Mouse (Mus musculus): ENCODE measurements at regions not wholly inside any gene's neighbourhood (a gene's known extent, or its start where the extent isn't known, plus 50 kb on each side); places are given as distances from the start of the nearest gene placed in this dataset.

DNA sequence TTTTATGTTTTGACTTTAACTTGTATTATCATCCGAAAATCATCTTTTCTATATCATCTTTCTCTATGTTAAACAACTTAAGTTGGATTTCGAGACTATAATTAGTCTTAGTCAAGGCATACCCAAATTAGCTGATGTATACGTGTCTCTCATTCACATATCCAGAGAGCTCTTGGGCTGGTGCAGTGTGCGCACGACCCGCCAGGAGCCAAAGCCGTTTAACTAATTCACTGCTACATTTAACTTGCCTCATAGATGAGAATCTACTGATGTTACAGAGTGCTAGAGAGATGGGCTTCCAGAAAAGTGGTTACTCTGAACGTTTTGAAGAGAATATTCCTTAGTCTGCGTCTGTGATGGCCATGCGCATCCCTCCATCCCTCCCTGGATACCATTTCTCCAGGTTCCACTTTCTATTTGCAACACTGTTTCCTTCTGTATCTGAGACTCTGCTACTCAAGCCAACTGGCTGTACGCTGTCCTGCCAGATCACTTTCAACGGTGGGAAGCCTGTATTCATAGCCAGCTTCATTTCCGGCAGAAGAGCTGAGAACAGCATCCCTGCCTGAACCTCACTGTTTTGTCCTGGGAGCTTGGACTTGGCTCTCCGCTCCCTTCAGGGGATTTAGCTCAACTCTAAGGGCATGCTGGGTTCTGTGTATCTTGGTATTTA lies 74.2 kb upstream of the Atp5g3 start:
- no peak for DNase-seq

DNA sequence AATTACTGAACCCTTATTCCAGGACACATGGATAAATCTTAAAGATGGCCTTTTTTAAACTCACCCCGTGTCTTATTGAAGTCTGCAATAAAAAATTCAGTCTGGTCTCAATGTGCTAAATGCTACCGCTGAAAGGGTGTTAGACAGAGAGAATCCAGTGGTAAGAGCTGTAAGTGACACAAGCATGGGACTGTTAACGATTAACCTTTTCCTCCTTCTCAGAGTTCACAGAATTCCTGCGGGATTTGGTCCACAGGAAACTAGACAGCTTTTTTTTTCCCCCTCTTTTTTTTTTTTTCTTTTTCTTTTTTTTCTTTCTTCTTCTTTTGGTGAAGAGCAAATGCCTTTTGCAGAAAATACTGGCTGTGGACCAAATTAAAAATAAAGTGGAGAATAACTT lies 72.0 kb upstream of the Atp5g3 start:
- peak; percentile 68 for DNase-seq

DNA sequence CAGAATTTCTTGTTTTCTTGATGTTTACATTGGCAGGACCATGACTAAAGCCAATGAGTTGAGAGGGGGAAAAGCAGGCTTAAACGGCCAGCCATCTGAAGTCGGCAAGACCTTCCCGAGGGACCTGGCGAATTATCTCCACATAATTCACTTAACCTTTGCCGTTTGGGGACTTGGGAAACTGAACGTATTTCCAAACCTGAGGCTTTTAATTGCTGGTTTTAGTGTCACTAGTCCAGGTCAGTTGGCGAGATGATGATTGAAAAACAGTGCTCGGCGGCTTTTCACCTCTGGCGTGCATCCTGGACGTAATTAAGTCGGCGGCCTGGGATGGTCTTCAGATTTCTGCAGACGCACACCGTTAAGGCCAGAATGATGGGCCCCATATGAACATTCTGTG lies 66.9 kb upstream of the Atp5g3 start:
- peak; percentile 64 for DNase-seq

DNA sequence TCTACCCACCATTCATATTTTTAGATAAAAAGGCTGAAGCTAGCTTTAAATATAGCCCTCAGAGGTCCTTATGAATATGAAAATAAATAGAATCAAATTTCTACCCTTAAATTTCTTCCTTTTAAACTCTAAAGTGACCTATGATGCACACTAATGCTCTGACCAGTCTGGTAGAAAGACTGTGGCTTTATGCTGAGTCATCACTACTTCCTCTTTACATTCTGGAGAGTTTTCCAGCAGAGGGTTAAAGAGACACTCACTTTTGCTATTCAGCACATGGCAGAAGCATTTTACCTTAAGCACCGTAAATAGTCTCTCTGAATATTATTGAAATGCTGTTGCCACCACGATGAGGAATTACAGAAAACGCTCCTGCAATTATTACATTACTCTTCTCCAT lies 62.6 kb upstream of the Atp5g3 start:
- no peak for DNase-seq

DNA sequence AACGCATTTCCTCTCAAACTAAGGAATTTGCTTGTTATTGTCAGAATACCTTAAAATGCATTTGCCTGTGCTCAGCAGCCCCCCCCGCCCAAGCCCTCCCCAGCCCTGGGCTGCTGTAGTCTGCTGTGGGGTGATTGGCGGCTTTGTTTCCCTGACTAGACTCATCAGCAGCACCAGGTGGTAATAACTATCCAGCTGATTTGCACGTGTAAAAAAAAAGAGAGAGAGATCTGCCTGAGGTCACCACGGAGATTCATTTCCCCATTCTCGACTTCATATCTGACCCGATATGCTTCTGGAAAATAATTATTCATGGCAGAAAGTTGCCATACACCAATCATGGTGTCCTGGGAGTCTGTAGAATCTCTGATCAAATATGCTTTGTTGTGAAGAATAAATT lies 56.5 kb upstream of the Atp5g3 start:
- no peak for DNase-seq

DNA sequence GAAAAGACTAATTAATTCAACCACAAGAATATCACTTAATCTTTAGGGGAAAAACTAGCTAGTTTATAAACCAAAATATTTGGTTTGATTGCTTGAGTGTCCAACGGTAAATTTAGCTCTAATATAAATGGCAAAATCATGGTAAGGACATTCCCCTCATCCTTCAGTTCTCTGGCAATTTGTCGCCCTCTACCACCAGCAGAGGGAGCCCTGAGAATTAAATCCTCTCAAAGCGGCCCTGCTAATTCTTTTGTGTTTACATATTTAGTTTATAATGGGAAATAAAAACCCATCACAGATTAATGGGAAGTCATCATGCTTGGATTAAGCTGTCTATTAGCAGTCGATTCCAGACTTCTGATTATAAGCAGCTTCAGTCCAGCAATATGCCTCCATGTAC lies 54.5 kb upstream of the Atp5g3 start:
- DNase-seq, result peak; percentile 81

All from embryo, embryonic 11 days (tissue).